Mouse (Mus musculus) erythroblast, adult 5-6 weeks (primary cell): ENCODE results near the gene Flywch1. TPM values are rescaled to one million over a fixed set of nuclear protein-coding genes. Genes with fewer than 3 reads are reported as not detected.

Experiments used
- ATAC-seq: replicated peaks from 2 replicates; pipeline ENCODE4 v1.8.0; 2016; ENCODE audit warnings: moderate number of reproducible peaks, mild to moderate bottlenecking, moderate TSS enrichment, inconsistent platforms; ENCODE audit not compliant: poor library complexity, low FRiP score, severe bottlenecking
- total RNA-seq, 2 experiments: library from RNA; stranded (forward) in 1 of 2; stranded (reverse) in 1 of 2; fragments of 150-400 nt in 1 of 2; fragments of 200-764, 138-1000 nt in 1 of 2; gene quantifications; 2 replicates each; pipeline versions ENCODE4 v1.2.3 to v1.2.4; 2015 to 2017; ENCODE audit warnings: low replicate concordance in 2 of 2

The Flywch1 gene
- total RNA-seq, 2 experiments from 2014 or later = 2.3 to 3.8 TPM

GRCm38 (mm10) chr17:23725477-23725876 is 45.9 kb downstream of the Flywch1 start:
- no peak for ATAC-seq

GRCm38 (mm10) chr17:23722376-23723125 is 48.9 kb downstream of the Flywch1 start, which contains the start of gene 1520401A03Rik:
1520401A03Rik (minus strand) TSS chr17:23722783.
- no peak for ATAC-seq

GRCm38 (mm10) chr17:23721886-23722285 is 49.5 kb downstream of the Flywch1 start:
- no peak for ATAC-seq

- ATAC-seq = no peak
Measured at GRCm38 (mm10) chr17:23719455-23719854, 51.9 kb downstream of the Flywch1 start.

- no peak for ATAC-seq
Measured at GRCm38 (mm10) chr17:23717003-23717402, 54.4 kb downstream of the Flywch1 start.

GRCm38 (mm10) chr17:23706212-23706611 is 65.2 kb downstream of the Flywch1 start:
- ATAC-seq = peak; percentile 81

GRCm38 (mm10) chr17:23705525-23706104 is 65.8 kb downstream of the Flywch1 start:
- no peak for ATAC-seq

- no peak for ATAC-seq
Measured at GRCm38 (mm10) chr17:23704741-23705140, 66.7 kb downstream of the Flywch1 start.

GRCm38 (mm10) chr17:23703301-23703700 is 68.1 kb downstream of the Flywch1 start:
- no peak for ATAC-seq

Other genes with a start within 250 kb of the Flywch1 start
- 1.7 and 2.5 TPM in 2 replicates for gene Zfp213, start 207.4 kb downstream of the Flywch1 start, total RNA-seq (2015; ENCODE audit: low replicate concordance)
- 0.34 and 2.5 TPM in 2 replicates for gene Zfp213, start 207.4 kb downstream of the Flywch1 start, total RNA-seq (2017; ENCODE audit: low replicate concordance)
- gene Zfp13, start 172.1 kb downstream of the Flywch1 start, total RNA-seq (2015; ENCODE audit: low replicate concordance) = not detected in 2 replicates
- gene Zfp13, start 172.1 kb downstream of the Flywch1 start, total RNA-seq (2017; ENCODE audit: low replicate concordance) = not detected in 2 replicates
- not detected in 2 replicates for gene Zscan10, start 170.7 kb downstream of the Flywch1 start, total RNA-seq (2015; ENCODE audit: low replicate concordance)
- gene Zscan10, start 170.7 kb downstream of the Flywch1 start, total RNA-seq (2017; ENCODE audit: low replicate concordance) = not detected in 2 replicates
- 11.1 and 11.9 TPM in 2 replicates for gene Mmp25, start 126.3 kb downstream of the Flywch1 start, total RNA-seq (2015; ENCODE audit: low replicate concordance)
- 3.1 and 4.0 TPM in 2 replicates for gene Mmp25, start 126.3 kb downstream of the Flywch1 start, total RNA-seq (2017; ENCODE audit: low replicate concordance)
- not detected in 2 replicates for gene Bicdl2, start 111.1 kb downstream of the Flywch1 start, total RNA-seq (2015; ENCODE audit: low replicate concordance)
- gene Bicdl2, start 111.1 kb downstream of the Flywch1 start, total RNA-seq (2017; ENCODE audit: low replicate concordance) = not detected in 2 replicates
- gene Hcfc1r1, start 98.0 kb downstream of the Flywch1 start, total RNA-seq (2015; ENCODE audit: low replicate concordance) = 8.6 and 28.0 TPM in 2 replicates
- 4.3 and 12.1 TPM in 2 replicates for gene Hcfc1r1, start 98.0 kb downstream of the Flywch1 start, total RNA-seq (2017; ENCODE audit: low replicate concordance)
- 7.3 and 21.5 TPM in 2 replicates for gene Thoc6, start 97.7 kb downstream of the Flywch1 start, total RNA-seq (2015; ENCODE audit: low replicate concordance)
- 5.4 and 5.7 TPM in 2 replicates for gene Thoc6, start 97.7 kb downstream of the Flywch1 start, total RNA-seq (2017; ENCODE audit: low replicate concordance)
- not detected in 2 replicates for gene Tnfrsf12a, start 94.1 kb downstream of the Flywch1 start, total RNA-seq (2015; ENCODE audit: low replicate concordance)
- 2.0 TPM in 1 of 2 replicates, not detected in the other for gene Tnfrsf12a, start 94.1 kb downstream of the Flywch1 start, total RNA-seq (2017; ENCODE audit: low replicate concordance)
- gene Cldn6, start 92.4 kb downstream of the Flywch1 start, total RNA-seq (2015; ENCODE audit: low replicate concordance) = not detected in 2 replicates
- gene Cldn6, start 92.4 kb downstream of the Flywch1 start, total RNA-seq (2017; ENCODE audit: low replicate concordance) = not detected in 2 replicates
- gene Cldn9, start 87.6 kb downstream of the Flywch1 start, total RNA-seq (2015; ENCODE audit: low replicate concordance) = not detected in 2 replicates
- gene Cldn9, start 87.6 kb downstream of the Flywch1 start, total RNA-seq (2017; ENCODE audit: low replicate concordance) = not detected in 2 replicates
- gene 1520401A03Rik, start 48.8 kb downstream of the Flywch1 start, total RNA-seq (2015; ENCODE audit: low replicate concordance) = not detected in 2 replicates
- not detected in 2 replicates for gene 1520401A03Rik, start 48.8 kb downstream of the Flywch1 start, total RNA-seq (2017; ENCODE audit: low replicate concordance)
- gene Pkmyt1, start 45.3 kb downstream of the Flywch1 start, total RNA-seq (2015; ENCODE audit: low replicate concordance) = 10.0 and 14.2 TPM in 2 replicates
- 7.3 and 9.2 TPM in 2 replicates for gene Pkmyt1, start 45.3 kb downstream of the Flywch1 start, total RNA-seq (2017; ENCODE audit: low replicate concordance)
- gene Paqr4, start 30.7 kb downstream of the Flywch1 start, total RNA-seq (2015; ENCODE audit: low replicate concordance) = 1.2 TPM in 1 of 2 replicates, not detected in the other
- 1.4 and 4.3 TPM in 2 replicates for gene Paqr4, start 30.7 kb downstream of the Flywch1 start, total RNA-seq (2017; ENCODE audit: low replicate concordance)
- gene Kremen2, start 25.8 kb downstream of the Flywch1 start, total RNA-seq (2015; ENCODE audit: low replicate concordance) = not detected in 2 replicates
- gene Kremen2, start 25.8 kb downstream of the Flywch1 start, total RNA-seq (2017; ENCODE audit: low replicate concordance) = not detected in 2 replicates
- not detected in 2 replicates for gene Flywch2, start 14.5 kb upstream of the Flywch1 start, total RNA-seq (2015; ENCODE audit: low replicate concordance)
- gene Flywch2, start 14.5 kb upstream of the Flywch1 start, total RNA-seq (2017; ENCODE audit: low replicate concordance) = not detected in 2 replicates
- 188 and 291 TPM in 2 replicates for gene Srrm2, start 18.9 kb upstream of the Flywch1 start, total RNA-seq (2015; ENCODE audit: low replicate concordance)
- gene Srrm2, start 18.9 kb upstream of the Flywch1 start, total RNA-seq (2017; ENCODE audit: low replicate concordance) = 169 and 183 TPM in 2 replicates
- 94.3 and 118 TPM in 2 replicates for gene Elob, start 57.5 kb upstream of the Flywch1 start, total RNA-seq (2015; ENCODE audit: low replicate concordance)
- gene Elob, start 57.5 kb upstream of the Flywch1 start, total RNA-seq (2017; ENCODE audit: low replicate concordance) = 33.2 and 50.0 TPM in 2 replicates
- not detected in 2 replicates for gene Prss33, start 64.5 kb upstream of the Flywch1 start, total RNA-seq (2015; ENCODE audit: low replicate concordance)
- gene Prss33, start 64.5 kb upstream of the Flywch1 start, total RNA-seq (2017; ENCODE audit: low replicate concordance) = not detected in 2 replicates
- not detected in 2 replicates for gene Prss32, start 72.3 kb upstream of the Flywch1 start, total RNA-seq (2015; ENCODE audit: low replicate concordance)
- gene Prss32, start 72.3 kb upstream of the Flywch1 start, total RNA-seq (2017; ENCODE audit: low replicate concordance) = not detected in 2 replicates
- not detected in 2 replicates for gene Prss41, start 72.6 kb upstream of the Flywch1 start, total RNA-seq (2015; ENCODE audit: low replicate concordance)
- not detected in 2 replicates for gene Prss41, start 72.6 kb upstream of the Flywch1 start, total RNA-seq (2017; ENCODE audit: low replicate concordance)
- not detected in 2 replicates for gene Prss21, start 96.5 kb upstream of the Flywch1 start, total RNA-seq (2015; ENCODE audit: low replicate concordance)
- not detected in 2 replicates for gene Prss21, start 96.5 kb upstream of the Flywch1 start, total RNA-seq (2017; ENCODE audit: low replicate concordance)
- gene Dcpp1, start 109.3 kb upstream of the Flywch1 start, total RNA-seq (2015; ENCODE audit: low replicate concordance) = not detected in 2 replicates
- not detected in 2 replicates for gene Dcpp1, start 109.3 kb upstream of the Flywch1 start, total RNA-seq (2017; ENCODE audit: low replicate concordance)
- gene Dcpp2, start 109.3 kb upstream of the Flywch1 start, total RNA-seq (2015; ENCODE audit: low replicate concordance) = not detected in 2 replicates
- not detected in 2 replicates for gene Dcpp2, start 109.3 kb upstream of the Flywch1 start, total RNA-seq (2017; ENCODE audit: low replicate concordance)
- not detected in 2 replicates for gene Dcpp3, start 145.9 kb upstream of the Flywch1 start, total RNA-seq (2015; ENCODE audit: low replicate concordance)
- gene Dcpp3, start 145.9 kb upstream of the Flywch1 start, total RNA-seq (2017; ENCODE audit: low replicate concordance) = not detected in 2 replicates
- not detected in 2 replicates for gene Sbp, start 170.1 kb upstream of the Flywch1 start, total RNA-seq (2015; ENCODE audit: low replicate concordance)
- not detected in 2 replicates for gene Sbp, start 170.1 kb upstream of the Flywch1 start, total RNA-seq (2017; ENCODE audit: low replicate concordance)
- not detected in 2 replicates for gene Sbpl, start 183.7 kb upstream of the Flywch1 start, total RNA-seq (2015; ENCODE audit: low replicate concordance)
- gene Sbpl, start 183.7 kb upstream of the Flywch1 start, total RNA-seq (2017; ENCODE audit: low replicate concordance) = not detected in 2 replicates
- not detected in 2 replicates for gene Prss30, start 209.0 kb upstream of the Flywch1 start, total RNA-seq (2015; ENCODE audit: low replicate concordance)
- not detected in 2 replicates for gene Prss30, start 209.0 kb upstream of the Flywch1 start, total RNA-seq (2017; ENCODE audit: low replicate concordance)
- not detected in 2 replicates for gene Prss22, start 226.5 kb upstream of the Flywch1 start, total RNA-seq (2015; ENCODE audit: low replicate concordance)
- not detected in 2 replicates for gene Prss22, start 226.5 kb upstream of the Flywch1 start, total RNA-seq (2017; ENCODE audit: low replicate concordance)